Mouse (Mus musculus) megakaryocyte, embryonic 14.5 days (primary cell): Measurements from ENCODE around the gene Cpped1.

ENCODE experiments used
- FLI1 ChIP-seq: IDR thresholded peaks from 2 replicates; pipeline ENCODE4 v1.6.1; 2012; ENCODE audit warnings: low read length, inconsistent platforms, mixed read lengths
- GATA1 ChIP-seq: IDR thresholded peaks from 3 replicates; pipeline ENCODE4 v1.6.1; 2012; ENCODE audit warnings: mixed read lengths, low read length, inconsistent platforms, borderline replicate concordance

DNA sequence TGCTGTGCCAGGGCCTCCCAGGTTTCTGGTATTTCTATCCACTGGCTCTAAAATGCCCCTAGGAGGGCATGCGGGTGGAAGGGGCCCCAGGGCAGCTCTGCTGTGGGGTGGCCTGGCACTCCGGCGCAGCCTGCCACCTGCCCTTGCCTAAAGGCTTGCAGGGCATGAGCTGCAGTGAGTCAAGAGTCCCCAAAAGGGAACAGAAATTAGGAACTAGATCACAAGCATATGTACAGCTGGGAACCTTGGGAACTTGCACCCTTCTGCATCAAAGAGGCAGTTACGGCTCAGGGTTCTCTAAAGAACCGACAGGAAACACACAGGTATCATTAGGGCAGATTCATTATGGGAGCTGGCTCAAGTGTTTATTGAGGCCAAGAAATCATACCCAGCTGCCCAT, 34.0 kb downstream of the Cpped1 start:
- TF ChIP-seq FLI1 (no peak), GATA1 (no peak)
